Mouse (Mus musculus) liver, postnatal 0 days (tissue): ENCODE results near the gene Tspan13.
A peak's percentile ranks its signal among the peaks of the same experiment; 100 is the strongest.

Source experiments
- CTCF ChIP-seq: sonication (generic); IDR thresholded peaks from 2 replicates; pipeline ENCODE4 v1.5.1; 2016; ENCODE audit warnings: antibody characterized with exemption, low read depth
- EP300 ChIP-seq: IDR thresholded peaks from 2 replicates; pipeline ENCODE4 v1.6.1; 2016; ENCODE audit warnings: antibody characterized with exemption, low read depth, mild to moderate bottlenecking

GRCm38 (mm10) chr12:36039541-36040084 lies 2.7 kb downstream of the Tspan13 start:
- TF ChIP-seq CTCF, result no peak
- peak; percentile 40; the same call in 1 of the 2 replicates for TF ChIP-seq EP300
